Mouse (Mus musculus) spleen, adult 2 months (tissue): ENCODE measurements around the gene Gm17660. TPM values are rescaled to one million over a fixed set of nuclear protein-coding genes. Genes with fewer than 3 reads are reported as not detected.

Experiments
- DNase-seq, 2 experiments: peaks; one replicate each; pipeline versions ENCODE4 v3.0.0 to v3.0.0-alpha.2; 2012 to 2021; ENCODE audit warnings: low spot score in 2 of 2, low read depth in 1 of 2
- H3K27ac ChIP-seq: fragments of 200-500 bp; 2 replicates; pipeline ENCODE4 v1.5.1; 2012; ENCODE audit warnings: low read length, inconsistent platforms; ENCODE audit not compliant: insufficient read depth
- H3K27me3 ChIP-seq: fragments of 200-500 bp; 2 replicates; pipeline ENCODE4 v1.6.1; 2012; ENCODE audit warnings: mild to moderate bottlenecking, moderate library complexity, low read length, inconsistent platforms; ENCODE audit not compliant: control insufficient read depth, insufficient read depth
- H3K36me3 ChIP-seq: fragments of 200-500 bp; 2 replicates; pipeline ENCODE4 v1.6.1; 2012; ENCODE audit warnings: mild to moderate bottlenecking, low read length, inconsistent platforms; ENCODE audit not compliant: control insufficient read depth, insufficient read depth
- H3K4me1 ChIP-seq: fragments of 200-500 bp; 2 replicates; pipeline ENCODE4 v1.6.1; 2011; ENCODE audit warnings: inconsistent platforms; ENCODE audit not compliant: control insufficient read depth, insufficient read depth, insufficient read length
- H3K4me3 ChIP-seq: fragments of 200-500 bp; 2 replicates; pipeline ENCODE4 v1.5.1; 2011; ENCODE audit warnings: mild to moderate bottlenecking, inconsistent platforms; ENCODE audit not compliant: insufficient read depth, insufficient read length; ENCODE audit errors: extremely low read depth
- CTCF ChIP-seq: fragments of 200-500 bp; IDR thresholded peaks from 2 replicates; pipeline ENCODE4 v1.5.1; 2011; ENCODE audit warnings: mild to moderate bottlenecking, inconsistent platforms; ENCODE audit not compliant: insufficient read depth, insufficient read length, insufficient replicate concordance; ENCODE audit errors: extremely low read depth
- POLR2A ChIP-seq: fragments of 200-500 bp; IDR thresholded peaks from 2 replicates; pipeline ENCODE4 v1.6.1; 2011; ENCODE audit warnings: low read depth, low read length, inconsistent platforms
- WGBS: fragments of 180-500 bp; shearing (Covaris S2); methylation state at CpG from one replicate; pipeline ENCODE4 v1.1.7; 2018; 5-methylcytosine and 5-hydroxymethylcytosine counted together
- polyA plus RNA-seq: library from polyadenylated mRNA; depleted of rRNA; stranded (reverse); fragments of >200 nt; gene quantifications from 2 replicates; pipeline ENCODE4 v1.2.3, GENCODE M21; 2012

Gm17660 gene
- polyA plus RNA-seq, 1 experiment, result not detected

DNA sequence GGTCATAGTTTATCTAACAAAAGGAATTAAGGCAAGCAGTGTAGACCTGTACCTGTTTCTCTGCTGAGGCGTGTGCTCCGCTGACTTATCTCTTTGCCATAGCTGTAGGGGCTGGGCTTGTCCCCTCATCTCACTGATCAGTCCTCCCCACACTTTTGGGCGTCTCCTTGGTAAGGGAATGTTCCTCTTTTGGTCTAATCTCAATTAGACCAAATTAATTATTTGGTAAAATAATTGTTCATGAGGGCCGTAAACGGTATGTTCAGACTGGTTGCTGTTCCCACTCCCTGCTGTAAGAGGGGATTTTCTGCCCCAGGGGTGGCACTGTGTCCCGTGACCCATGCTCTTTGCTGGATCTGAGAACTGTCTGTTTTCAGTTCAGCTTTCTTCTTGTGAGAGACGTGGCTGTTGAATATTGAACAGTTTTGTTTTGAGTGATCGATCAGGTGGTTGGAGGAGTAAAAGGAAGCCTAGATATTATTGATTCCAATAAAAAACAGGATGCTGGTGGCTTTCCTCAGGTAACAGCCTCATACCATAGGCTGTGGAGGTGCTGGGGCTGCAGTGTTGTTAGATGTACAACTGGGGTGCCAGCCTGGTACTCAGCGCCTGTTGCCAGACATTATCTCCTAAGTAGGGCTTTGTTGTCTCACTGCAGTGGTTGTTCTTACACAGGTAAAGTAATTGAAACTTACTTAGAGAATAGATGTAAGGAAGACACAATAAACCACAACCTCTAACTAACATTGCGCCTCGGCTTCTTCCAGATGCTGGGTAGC, 14.4 kb downstream of the Gm17660 start:
- Histone ChIP-seq H3K27ac (no peak overlapping the region), H3K27me3 (no peaks in the 10 kb centered on the region), H3K4me3 (no peak overlapping the region), H3K4me1 (no peaks in the 10 kb centered on the region), H3K36me3 (peaks cover 28% of the 10 kb centered on the region)
- TF ChIP-seq POLR2A, result no peak
- TF ChIP-seq CTCF, result no peak
- WGBS, result 83% methylated on average over 11 of the region's 11 CpGs
- no peak for DNase-seq

- DNase-seq, result no peak
- H3K27me3 ChIP-seq, result no peaks in the 10 kb centered on the region
- no peak overlapping the region for H3K4me3 ChIP-seq
- H3K27ac ChIP-seq, result no peak overlapping the region
- no peaks in the 10 kb centered on the region for H3K4me1 ChIP-seq
- peaks cover 28% of the 10 kb centered on the region for H3K36me3 ChIP-seq
- 91% methylated on average over 13 of the region's 13 CpGs for WGBS
- TF ChIP-seq CTCF (no peak), POLR2A (no peak)
Measured at GRCm38 (mm10) chr5:104061936-104062772, 15.3 kb downstream of the Gm17660 start.

- Histone ChIP-seq H3K27me3 (no peaks in the 10 kb centered on the region), H3K36me3 (peaks cover 29% of the 10 kb centered on the region), H3K4me1 (no peaks in the 10 kb centered on the region), H3K27ac (no peak overlapping the region), H3K4me3 (no peak overlapping the region)
- DNase-seq, result no peak
- TF ChIP-seq CTCF (no peak), POLR2A (no peak)
- WGBS, result 94% methylated on average over 5 of the region's 5 CpGs
Measured at GRCm38 (mm10) chr5:104060429-104060828, 17.0 kb downstream of the Gm17660 start.

- no peaks in the 10 kb centered on the region for H3K4me1 ChIP-seq
- 90% methylated on average over 9 of the region's 9 CpGs for WGBS
- no peaks in the 10 kb centered on the region for H3K27me3 ChIP-seq
- no peak overlapping the region for H3K4me3 ChIP-seq
- DNase-seq, result no peak
- no peak overlapping the region for H3K27ac ChIP-seq
- TF ChIP-seq CTCF (no peak), POLR2A (no peak)
- H3K36me3 ChIP-seq, result peaks cover 26% of the 10 kb centered on the region
Measured at GRCm38 (mm10) chr5:104059628-104060027, 17.8 kb downstream of the Gm17660 start.

- Histone ChIP-seq H3K36me3 (peaks cover 24% of the 10 kb centered on the region), H3K27ac (no peak overlapping the region), H3K4me1 (no peaks in the 10 kb centered on the region), H3K4me3 (no peak overlapping the region), H3K27me3 (no peaks in the 10 kb centered on the region)
- TF ChIP-seq CTCF (peak; percentile 78), POLR2A (no peak)
- peak in 1 of 2 experiments; percentile 48 for DNase-seq
- 62% methylated on average over 15 of the region's 15 CpGs for WGBS
Measured at GRCm38 (mm10) chr5:104058021-104058420, 19.4 kb downstream of the Gm17660 start.

DNA sequence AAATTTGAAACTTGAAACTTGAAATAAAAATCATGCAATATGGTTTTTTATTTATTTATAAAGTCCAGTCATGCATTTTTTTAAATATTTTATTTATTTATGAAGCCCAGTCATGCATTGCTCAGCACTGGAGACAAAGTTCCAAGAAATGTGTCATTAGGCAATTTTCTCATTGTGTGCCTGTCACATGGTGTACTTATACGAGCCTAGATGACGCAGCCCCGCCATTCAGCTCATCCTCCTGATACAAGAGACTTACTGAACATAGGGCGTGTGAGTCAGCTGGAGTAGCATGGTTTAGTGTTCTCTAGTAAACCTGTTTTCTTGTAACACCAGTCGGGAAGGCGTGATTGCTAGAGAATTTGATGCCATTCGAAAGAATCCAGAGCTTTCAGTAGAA, 21.1 kb downstream of the Gm17660 start:
- no peak for DNase-seq
- Histone ChIP-seq H3K27me3 (no peaks in the 10 kb centered on the region), H3K4me1 (no peaks in the 10 kb centered on the region), H3K36me3 (peaks cover 19% of the 10 kb centered on the region), H3K4me3 (no peak overlapping the region), H3K27ac (no peak overlapping the region)
- TF ChIP-seq POLR2A, result no peak
- no peak for TF ChIP-seq CTCF
- WGBS, result 96% methylated on average over 7 of the region's 7 CpGs

- 86% methylated on average over 4 of the region's 4 CpGs for WGBS
Measured at GRCm38 (mm10) chr5:104055816-104056215, 21.6 kb downstream of the Gm17660 start.

More at GRCm38 (mm10) chr5:104055816-104056215, 21.6 kb downstream of the Gm17660 start:
- TF ChIP-seq CTCF, result no peak
- TF ChIP-seq POLR2A, result no peak
- no peaks in the 10 kb centered on the region for H3K4me1 ChIP-seq
- peaks cover 19% of the 10 kb centered on the region for H3K36me3 ChIP-seq
- no peak overlapping the region for H3K4me3 ChIP-seq
- DNase-seq, result no peak
- H3K27ac ChIP-seq, result no peak overlapping the region
- H3K27me3 ChIP-seq, result no peaks in the 10 kb centered on the region
